In the genomic region with DNA sequence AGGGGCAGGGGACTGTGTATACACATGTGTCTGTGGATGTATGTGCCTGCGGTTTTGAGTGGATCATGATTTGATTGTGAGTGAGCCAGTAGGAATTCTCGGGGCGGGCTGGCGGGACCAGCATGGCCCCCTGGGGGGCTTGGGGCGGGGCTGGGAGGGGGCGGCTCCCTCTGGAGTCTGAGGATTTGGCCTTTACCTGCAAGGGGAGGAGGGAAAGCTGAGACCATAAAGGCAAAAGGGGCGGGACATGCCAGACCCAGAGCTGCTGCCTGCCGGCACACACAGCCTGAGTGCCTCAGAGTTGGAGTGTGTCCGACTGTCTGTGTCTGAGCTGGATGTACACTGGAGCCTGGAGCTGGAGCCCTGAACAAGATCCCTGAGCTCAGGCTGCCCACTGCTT, we compare ENCODE assay signal across 10 mouse cellular contexts.
DNase-seq lines count a peak whose midpoint lies in the region; ATAC-seq and TF ChIP-seq lines count a peak whose summit lies in the region.
"Had no signal": no experiment of that assay in that cellular context is flagged by ENCODE, and none has a peak within 500 bp of the region (broad histone marks: within the 10 kb centered on the region; RNA-seq: fewer than 3 reads in every experiment).

No protein-coding gene starts in this region.

- H3K4me1 ChIP-seq in ES-E14 (ENCODE audit: control insufficient read depth in 2 of 2, insufficient read depth in 2 of 2, low read length in 2 of 2, poor library complexity in 1 of 2), result peaks cover 0 to 11% of the 10 kb centered on the region in 2 experiments; a peak in 2 of 4 replicates
- peaks cover 21% of the 10 kb centered on the region for H3K4me1 ChIP-seq in hindbrain, embryonic 13.5 days (replicated peaks)
- peaks cover 14% of the 10 kb centered on the region for H3K4me1 ChIP-seq in midbrain, embryonic 12.5 days

- no peak overlapping the region for H3K9ac ChIP-seq in ES-E14 (ENCODE audit: insufficient read depth, low read depth, low read length, poor library complexity, severe bottlenecking)
- H3K9ac ChIP-seq in hindbrain, embryonic 13.5 days, result peak overlapping the region; percentile 43; the same call in 1 of the 2 replicates
- H3K9ac ChIP-seq in midbrain, embryonic 12.5 days (replicated peaks), result peak overlapping the region; percentile 31; the same call in 1 of the 2 replicates

- 4% methylated on average over 9 of the region's 9 CpGs for WGBS in hindbrain, embryonic 13.5 days
- WGBS in midbrain, embryonic 12.5 days, result 2% methylated on average over 9 of the region's 9 CpGs

- H3K9me3 ChIP-seq in ES-E14 (ENCODE audit: control insufficient read depth, insufficient read depth, low read depth, low read length), result no peaks in the 10 kb centered on the region
- H3K9me3 ChIP-seq in hindbrain, embryonic 13.5 days, result no peaks in the 10 kb centered on the region
- no peaks in the 10 kb centered on the region for H3K9me3 ChIP-seq in midbrain, embryonic 12.5 days

- no peak overlapping the region for H3K27ac ChIP-seq in ES-E14 (ENCODE audit: insufficient read depth, low read depth, low read length, poor library complexity, severe bottlenecking)
- no peak overlapping the region for H3K27ac ChIP-seq in hindbrain, embryonic 13.5 days
- H3K27ac ChIP-seq in midbrain, embryonic 12.5 days (replicated peaks), result no peak overlapping the region
- H3K27ac ChIP-seq: macrophage had no signal

- H3K4me2 ChIP-seq in hindbrain, embryonic 13.5 days, result peak overlapping the region; percentile 46
- peak overlapping the region; percentile 44 for H3K4me2 ChIP-seq in midbrain, embryonic 12.5 days (replicated peaks)

- peak; percentile 44 for DNase-seq in ES-E14 (ENCODE audit: low read depth, low spot score)
- peak; percentile 67 for DNase-seq in embryo, embryonic 10 days (ENCODE audit: low spot score)
- no peak for DNase-seq in layer of hippocampus, postnatal 25 days (ENCODE audit: extremely low spot score in 1 of 2, low spot score in 1 of 2)
- no peak for DNase-seq in adipocyte (ENCODE audit: low spot score)
- no peak for DNase-seq in adrenal gland, adult (ENCODE audit: inconsistent age in 2 of 2, low spot score in 1 of 2)
- DNase-seq: adrenal gland, postnatal 14 days; gastrocnemius, postnatal 14 days had no signal

- H3K4me3 ChIP-seq in ES-E14 (ENCODE audit: insufficient read depth in 1 of 2, low read depth in 1 of 2, low read length in 2 of 2, poor library complexity in 1 of 2, severe bottlenecking in 1 of 2), result peak overlapping the region; percentile 20 to 45; a peak in 2 of 4 replicates
- peak overlapping the region; percentile 7; the same call in 1 of the 2 replicates for H3K4me3 ChIP-seq in hindbrain, embryonic 13.5 days
- H3K4me3 ChIP-seq in midbrain, embryonic 12.5 days, result peak overlapping the region; percentile 23

- in situ Hi-C loops in ES-E14 (cut with MboI; ENCODE audit: low sequenced_read_pairs in 2 of 2, unreplicated experiment in 2 of 2), result no loop called here

- H3K36me3 ChIP-seq in ES-E14 (ENCODE audit: control insufficient read depth, insufficient read depth, low read length, poor library complexity, severe bottlenecking), result no peaks in the 10 kb centered on the region
- H3K36me3 ChIP-seq in hindbrain, embryonic 13.5 days, result no peaks in the 10 kb centered on the region
- no peaks in the 10 kb centered on the region for H3K36me3 ChIP-seq in midbrain, embryonic 12.5 days

- H3K27me3 ChIP-seq in hindbrain, embryonic 13.5 days, result 0 out of 2 replicates have a peak, but pooled peaks cover 6% of the 10 kb centered on the region
- H3K27me3 ChIP-seq in midbrain, embryonic 12.5 days, result peaks cover 6% of the 10 kb centered on the region; the same call in 1 of the 2 replicates

- ATAC-seq in hindbrain, embryonic 13.5 days (ENCODE audit: low FRiP score), result peak; percentile 70
- ATAC-seq in midbrain, embryonic 12.5 days (ENCODE audit: low FRiP score, low read depth), result peak; percentile 38; the same call in 1 of the 2 replicates

TF ChIP-seq in ES-E14, 5 proteins besides CTCF, POLR2A, EP300 and RAD21:
- TF ChIP-seq CHD2 (IDR thresholded peaks at IDR 0.05; ENCODE audit: low read depth, low read length), result no peak
- TF ChIP-seq ZNF384 (IDR thresholded peaks at IDR 0.05; ENCODE audit: low read depth, low read length), result no peak
- TF ChIP-seq HCFC1 (IDR thresholded peaks at IDR 0.05; ENCODE audit: borderline replicate concordance, insufficient read depth, low read length), result no peak
- no peak for TF ChIP-seq MAFK (IDR thresholded peaks at IDR 0.05; ENCODE audit: insufficient read depth, low read depth, low read length)
- no peak for TF ChIP-seq ZC3H11A (IDR thresholded peaks at IDR 0.05; ENCODE audit: borderline replicate concordance, low read depth, low read length)

Comparison
In these comparisons a context has a peak if more than half of its experiments do, and no peak if none do; other contexts are left out.
1. DNase-seq: peak in ES-E14 (single experiment) and embryo, embryonic 10 days (single experiment); none in layer of hippocampus, postnatal 25 days (0 of 2), adipocyte (single experiment) and adrenal gland, adult (0 of 2).
2. Peak in every context shown above with its lines, with median percentiles within 50 percentile points of each other: H3K4me3 ChIP-seq.